Mouse (Mus musculus) CD4-positive, CD25-positive, alpha-beta regulatory T cell (primary cell): ENCODE measurements around the gene Tgm3. TPM values are rescaled to one million over a fixed set of nuclear protein-coding genes. Genes with fewer than 3 reads are reported as not detected.

Source experiments
- polyA plus RNA-seq: library from polyadenylated mRNA; unstranded; fragments of 100-300 nt; shearing (Covaris generic); gene quantifications from one replicate; pipeline ENCODE4 v1.2.1, GENCODE M21; 2017

The Tgm3 gene
- not detected for polyA plus RNA-seq

DNA sequence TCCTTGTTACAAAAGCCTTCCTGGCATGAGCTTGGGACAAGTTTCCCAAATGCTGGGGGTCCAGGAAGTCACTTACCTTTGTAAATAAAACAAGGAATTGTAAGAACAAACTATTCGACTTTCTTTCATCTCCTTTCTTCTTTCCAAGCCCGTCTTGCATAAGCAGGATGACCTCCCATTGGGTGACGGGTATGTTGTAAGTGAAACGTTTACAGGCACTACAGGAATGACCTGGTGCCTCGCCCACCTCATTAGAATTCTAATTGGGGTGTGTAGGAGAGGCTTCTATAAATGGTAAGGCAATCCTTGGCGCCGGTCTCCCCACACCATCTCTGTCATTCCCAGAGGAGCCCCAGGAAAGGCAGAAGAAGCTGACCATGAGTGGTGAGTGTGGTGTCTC is at the start of gene Tgm3:
TSS of gene Tgm3 (plus strand) at position 324 of the 400 bp plus-strand sequence.

Other genes with a start within 250 kb of the Tgm3 start
- 4.1 TPM for gene Stk35, start 211.8 kb upstream of the Tgm3 start, polyA plus RNA-seq
- not detected for gene Tgm6, start 100.1 kb downstream of the Tgm3 start, polyA plus RNA-seq
- 392 TPM for gene Snrpb, start 167.1 kb downstream of the Tgm3 start, polyA plus RNA-seq
- gene Tmc2, start 182.8 kb downstream of the Tgm3 start, polyA plus RNA-seq, result 0.05 TPM